Mouse (Mus musculus): ENCODE data around the gene Rpgrip1l. TPM values are rescaled to one million over a fixed set of nuclear protein-coding genes. Genes with fewer than 3 reads are reported as not detected.

The Rpgrip1l gene
- 0.24 and 0.53 TPM in 2 replicates for polyA plus RNA-seq (2012; ENCODE audit: low replicate concordance)

DNA sequence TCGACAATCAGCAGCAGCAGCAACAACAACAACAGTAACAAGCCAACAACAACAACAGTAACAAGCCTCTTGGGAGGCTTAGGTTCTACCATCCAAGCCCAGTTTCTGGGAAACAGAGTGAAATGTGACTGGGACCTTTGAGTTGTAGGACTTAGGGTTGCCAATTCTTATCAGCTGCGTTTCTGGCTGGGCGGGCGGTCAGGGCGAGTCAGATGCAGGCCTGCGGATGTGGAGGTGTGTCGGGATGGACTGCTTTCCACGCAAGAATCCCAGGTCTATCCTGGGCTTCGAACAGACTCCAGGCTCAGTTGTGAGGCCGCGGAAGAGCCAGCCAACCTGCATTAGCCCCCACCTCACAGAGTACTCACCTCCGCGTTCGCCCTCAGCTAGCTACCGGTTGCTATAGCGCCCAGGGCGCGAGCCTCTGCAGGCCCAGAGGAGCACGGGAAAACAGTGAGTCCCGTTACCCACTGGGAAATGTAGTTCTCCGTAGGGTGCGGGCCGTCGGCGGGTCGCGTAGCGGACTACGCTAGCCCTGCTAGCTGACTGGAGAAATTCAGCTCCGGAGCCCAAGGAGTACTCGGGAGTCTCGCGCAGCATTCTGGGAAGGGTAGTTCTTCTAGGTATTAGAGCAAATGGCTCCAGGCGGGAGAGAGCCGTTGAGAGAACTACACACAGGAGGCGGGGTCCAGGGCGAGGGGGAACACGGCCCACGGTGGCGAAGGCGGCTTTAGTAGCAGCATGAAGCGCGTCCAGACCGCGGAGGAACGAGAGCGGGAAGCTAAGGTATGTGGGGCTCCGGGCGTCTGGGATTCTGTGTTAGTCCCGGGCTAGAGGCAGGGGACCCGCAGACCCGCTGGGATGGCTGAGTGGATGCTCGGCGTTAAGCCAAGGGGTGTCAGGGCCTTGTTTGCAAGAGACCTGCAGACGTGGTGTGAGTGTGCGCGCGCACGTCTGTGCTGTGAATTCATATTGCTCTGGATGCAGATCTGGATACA lies at the start of gene Rpgrip1l, which contains the start of gene Fto:
Gene Rpgrip1l, minus strand, starts transcription at position 428 of the 998 bp plus-strand sequence.
Gene Fto, plus strand, starts transcription at position 691 of the 998 bp plus-strand sequence.

DNA sequence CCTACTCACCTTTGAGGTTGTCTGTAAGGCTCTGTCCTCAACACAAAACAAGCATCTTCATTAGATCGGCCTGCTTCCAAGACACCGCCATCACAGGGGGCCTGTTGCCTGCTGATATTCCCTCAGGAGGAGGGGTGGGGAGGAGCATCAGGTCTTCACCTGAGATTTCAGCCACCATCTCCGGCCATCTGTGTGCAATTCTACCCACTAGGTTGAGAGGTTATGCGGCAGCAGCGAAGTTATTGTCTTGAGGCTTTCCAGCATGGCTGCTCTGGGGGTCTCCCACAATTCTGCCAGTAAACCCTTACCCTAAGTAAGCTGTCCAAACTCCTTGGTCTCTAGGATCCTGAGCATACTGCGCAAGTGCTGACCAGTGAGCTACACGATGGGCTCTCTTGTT lies 113.2 kb downstream of the Rpgrip1l start, which contains the start of gene Aktip:
Gene Aktip, minus strand, starts transcription at position 101 of the 400 bp plus-strand sequence.

Other genes starting within 250 kb of the Rpgrip1l start
- gene Rbl2, start 243.2 kb downstream of the Rpgrip1l start, polyA plus RNA-seq (2012; ENCODE audit: low replicate concordance), result 12.0 and 21.5 TPM in 2 replicates
- 7.1 TPM in 2 replicates for gene Aktip, start 113.3 kb downstream of the Rpgrip1l start, polyA plus RNA-seq (2012; ENCODE audit: low replicate concordance)
- gene Fto, start 263 bp upstream of the Rpgrip1l start, polyA plus RNA-seq (2012; ENCODE audit: low replicate concordance), result 1.7 and 7.3 TPM in 2 replicates